Mouse (Mus musculus) spleen, adult 2 months (tissue): ENCODE data around the gene Psmd3.

Experiments
- CTCF ChIP-seq: fragments of 200-500 bp; IDR thresholded peaks from 2 replicates; pipeline ENCODE4 v1.5.1; 2011; ENCODE audit warnings: mild to moderate bottlenecking, inconsistent platforms; ENCODE audit not compliant: insufficient read depth, insufficient read length, insufficient replicate concordance; ENCODE audit errors: extremely low read depth
- POLR2A ChIP-seq: fragments of 200-500 bp; IDR thresholded peaks from 2 replicates; pipeline ENCODE4 v1.6.1; 2011; ENCODE audit warnings: low read depth, low read length, inconsistent platforms

DNA sequence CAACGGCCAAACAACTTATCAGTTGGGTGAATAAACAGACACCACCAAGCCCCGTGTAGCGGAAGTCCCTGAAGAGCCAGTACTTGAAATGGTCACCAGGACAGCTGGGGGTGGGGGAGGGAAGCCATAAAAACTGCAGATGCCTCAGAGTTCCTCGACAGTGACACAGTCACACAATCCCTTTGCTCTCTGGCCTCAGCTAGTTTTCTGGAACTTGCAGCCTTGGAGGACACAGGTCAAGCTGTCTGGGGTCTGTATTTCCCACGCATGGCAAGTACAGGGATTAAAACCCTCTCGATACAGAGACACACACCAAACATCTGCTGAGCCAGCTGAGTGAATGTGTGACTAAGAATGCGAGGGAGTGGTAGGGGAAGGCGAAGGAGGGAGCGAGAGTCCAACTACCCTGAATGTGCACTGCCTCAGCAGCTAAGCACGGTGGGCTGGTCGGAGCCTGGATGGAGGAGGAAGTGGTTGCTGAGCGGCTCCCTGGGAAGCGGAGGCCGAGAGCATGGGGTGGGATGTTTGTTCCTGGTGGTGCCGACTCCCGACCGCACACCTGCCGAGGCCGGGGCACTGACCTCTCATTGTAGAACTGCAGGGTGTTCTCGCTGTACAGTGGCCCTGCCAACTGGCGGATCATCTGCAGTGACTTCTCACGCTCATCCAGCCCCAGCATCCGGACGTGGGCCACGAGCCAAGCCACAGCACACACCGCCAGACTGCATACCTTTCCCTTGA, 26.8 kb downstream of the Psmd3 start:
- TF ChIP-seq CTCF (no peak), POLR2A (no peak)
